Mouse (Mus musculus) brain, embryonic 14.5 days (tissue): ENCODE measurements around the gene Fbxl12.

Experiments
- CTCF ChIP-seq: fragments of 200-500 bp; IDR thresholded peaks from 2 replicates; pipeline ENCODE4 v1.5.1; 2012; ENCODE audit warnings: inconsistent platforms, mild to moderate bottlenecking, moderate library complexity, borderline replicate concordance; ENCODE audit not compliant: insufficient read depth, insufficient read length; ENCODE audit errors: extremely low read depth
- POLR2A ChIP-seq: fragments of 200-500 bp; IDR thresholded peaks from 2 replicates; pipeline ENCODE4 v1.6.1; 2012; ENCODE audit warnings: mild to moderate bottlenecking, inconsistent platforms, borderline replicate concordance; ENCODE audit not compliant: poor library complexity, insufficient read depth, insufficient read length, severe bottlenecking; ENCODE audit errors: extremely low read depth

DNA sequence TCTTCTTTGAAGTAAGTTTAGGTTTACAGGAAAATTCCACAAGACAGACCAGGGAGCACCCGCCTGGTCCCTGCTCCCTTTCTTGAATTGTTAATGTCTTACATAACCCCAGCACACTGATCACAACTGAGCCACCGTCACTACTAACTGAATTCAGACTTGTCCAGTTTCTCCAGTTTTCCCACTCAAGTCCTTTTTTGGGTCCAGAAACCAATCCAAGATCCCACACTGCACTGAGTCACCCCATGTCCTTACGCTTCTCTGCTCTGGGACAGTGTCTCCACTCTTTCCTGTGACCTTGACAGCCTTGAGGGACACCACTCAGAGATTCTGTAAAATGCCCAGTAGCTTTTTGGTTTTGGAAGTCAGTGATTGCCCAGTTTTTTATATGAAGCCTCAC lies 48.3 kb upstream of the Fbxl12 start:
- TF ChIP-seq CTCF (no peak), POLR2A (no peak)
